Mouse (Mus musculus) midbrain, embryonic 15.5 days (tissue): ENCODE results near the gene Gstz1. TPM values are rescaled to one million over a fixed set of nuclear protein-coding genes. Genes with fewer than 3 reads are reported as not detected.
"Not testable (repeated sequence)": the region's sequence is repeated elsewhere in the genome, so short reads cannot be mapped to it uniquely, and the experiment has no call there.

Experiments
- ATAC-seq: fragments of 200-750 bp; cut with Nextera tagmentation; replicated peaks from 2 replicates; pipeline ENCODE4 v1.8.0; 2017; ENCODE audit warnings: moderate TSS enrichment
- H3K27ac ChIP-seq: fragments of 300-500 bp; sonication (generic); 2 replicates; pipeline ENCODE4 v1.5.1; 2015; ENCODE audit warnings: mild to moderate bottlenecking, inconsistent platforms
- H3K27me3 ChIP-seq: fragments of 300-500 bp; sonication (generic); replicated peaks from 2 replicates; pipeline ENCODE4 v1.6.1; 2015; ENCODE audit warnings: inconsistent platforms
- H3K36me3 ChIP-seq: fragments of 300-500 bp; sonication (generic); replicated peaks from 2 replicates; pipeline ENCODE4 v1.6.1; 2015; ENCODE audit warnings: inconsistent platforms
- H3K4me1 ChIP-seq: fragments of 300-500 bp; sonication (generic); 2 replicates; pipeline ENCODE4 v1.6.1; 2015; ENCODE audit warnings: inconsistent platforms
- H3K4me2 ChIP-seq: fragments of 300-500 bp; sonication (generic); 2 replicates; pipeline ENCODE4 v1.6.1; 2015; ENCODE audit warnings: inconsistent platforms, mild to moderate bottlenecking, moderate library complexity
- H3K4me3 ChIP-seq: fragments of 300-500 bp; sonication (generic); 2 replicates; pipeline ENCODE4 v1.5.1; 2015; ENCODE audit warnings: mild to moderate bottlenecking, inconsistent platforms
- H3K9ac ChIP-seq: fragments of 300-500 bp; sonication (generic); 2 replicates; pipeline ENCODE4 v1.6.1; 2015; ENCODE audit warnings: mild to moderate bottlenecking, inconsistent platforms
- H3K9me3 ChIP-seq: fragments of 300-500 bp; sonication (generic); 2 replicates; pipeline ENCODE4 v1.6.1; 2016; ENCODE audit warnings: inconsistent platforms
- WGBS: fragments of 180-500 bp; shearing (Covaris S2); methylation state at CpG from one replicate; pipeline ENCODE4 v1.1.7; 2015; ENCODE audit warnings: mixed read lengths; 5-methylcytosine and 5-hydroxymethylcytosine counted together
- polyA plus RNA-seq: library from polyadenylated mRNA; unstranded; fragments of >200 nt; fragmentation: Nextera tagmentation; extraction: Ambion mirVana; gene quantifications from 2 replicates; pipeline ENCODE4 v1.2.1, GENCODE M21; 2015

The Gstz1 gene
- polyA plus RNA-seq, 1 experiment from 2014 or later, result 28.9 TPM

DNA sequence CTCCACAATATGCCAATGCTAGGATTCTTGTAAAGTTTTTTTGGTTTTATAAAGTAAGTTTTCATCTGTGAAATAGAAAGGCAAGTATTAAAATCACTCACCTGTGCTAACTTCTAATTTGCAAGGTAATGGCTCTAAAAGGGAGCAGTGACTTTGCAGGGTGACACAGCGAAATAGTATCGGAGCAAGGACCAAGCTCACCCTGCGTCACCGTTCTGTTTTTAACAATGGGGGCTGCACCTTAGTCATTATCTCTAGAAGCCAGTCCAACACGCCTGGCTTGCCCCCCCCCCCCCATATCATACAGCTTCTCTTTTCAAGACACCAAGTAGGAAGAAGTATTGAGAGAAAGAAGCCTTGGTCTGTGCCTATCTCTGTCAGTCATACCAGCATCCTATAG is 13.8 kb downstream of the Gstz1 start:
- no peak for ATAC-seq
- Histone ChIP-seq H3K36me3 (no peaks in the 10 kb centered on the region), H3K9me3 (no peaks in the 10 kb centered on the region), H3K9ac (no peak overlapping the region), H3K4me2 (no peak overlapping the region), H3K27ac (no peak overlapping the region), H3K4me1 (no peaks in the 10 kb centered on the region), H3K27me3 (no peaks in the 10 kb centered on the region), H3K4me3 (no peak overlapping the region)
- WGBS, result 94% methylated on average over 5 of the region's 5 CpGs

DNA sequence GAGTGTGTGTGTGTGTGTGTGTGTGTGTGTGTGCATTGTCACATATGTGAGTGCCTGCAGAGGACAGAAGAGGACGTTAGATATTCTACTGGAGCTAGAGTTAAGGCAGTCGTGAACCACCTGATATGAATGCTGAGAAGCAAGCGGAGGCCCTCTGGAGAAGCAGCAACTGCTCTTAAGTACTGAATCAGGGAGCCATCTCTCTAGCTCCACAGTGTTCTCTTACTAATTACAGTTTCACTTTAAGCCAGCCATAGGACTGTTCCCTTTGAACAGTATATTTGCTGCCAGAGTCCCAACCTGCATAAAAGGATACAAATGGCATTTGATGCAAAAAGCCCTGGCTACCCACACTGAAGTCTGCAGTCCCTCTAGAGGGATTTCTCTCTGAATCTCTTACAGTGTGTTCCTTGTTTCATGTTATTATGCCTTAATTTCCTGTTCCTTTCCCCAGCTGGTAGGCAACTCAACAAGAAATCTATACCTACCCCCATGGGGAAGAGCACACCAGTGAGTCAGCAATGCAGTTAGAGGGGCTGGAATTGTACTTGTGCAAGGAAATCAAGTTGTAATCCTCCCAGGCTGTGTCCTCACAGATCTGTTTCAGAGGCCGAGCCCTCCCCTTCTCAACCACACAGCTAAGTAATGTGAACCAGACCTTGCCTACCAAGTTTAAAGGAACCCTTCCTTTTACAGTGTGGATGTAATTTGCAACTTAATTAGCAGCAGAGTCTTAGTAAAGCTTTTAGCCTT is 28.4 kb downstream of the Gstz1 start:
- 79% methylated on average over 4 of the region's 4 CpGs for WGBS
- H3K4me2 ChIP-seq, result no peak overlapping the region
- no peak overlapping the region for H3K9ac ChIP-seq
- no peak for ATAC-seq
- H3K4me3 ChIP-seq, result no peak overlapping the region
- no peak overlapping the region for H3K27ac ChIP-seq
- H3K27me3 ChIP-seq, result no peaks in the 10 kb centered on the region
- H3K36me3 ChIP-seq, result peaks cover 5% of the 10 kb centered on the region; the same call in 1 of the 2 replicates
- no peaks in the 10 kb centered on the region for H3K9me3 ChIP-seq
- H3K4me1 ChIP-seq, result no peaks in the 10 kb centered on the region

DNA sequence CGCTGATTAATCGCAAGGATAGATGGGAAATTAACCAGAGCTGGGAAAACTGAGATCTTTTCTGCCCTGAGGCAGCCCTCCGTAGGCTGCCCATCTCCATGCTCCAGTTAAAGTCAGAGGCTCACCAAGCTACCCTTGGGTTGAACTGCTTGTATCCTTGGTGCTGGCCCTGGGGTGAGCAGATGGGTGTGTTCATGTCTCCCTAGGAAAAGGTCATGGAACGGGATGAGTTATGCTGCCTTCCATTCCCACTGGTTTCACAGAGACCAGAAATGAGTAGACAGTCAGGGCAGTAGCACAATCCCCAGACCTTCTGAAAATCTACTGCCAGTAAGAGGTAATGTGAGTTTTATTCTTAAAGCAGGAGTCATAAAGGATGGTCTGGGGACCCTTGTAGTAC is 30.7 kb downstream of the Gstz1 start:
- H3K9me3 ChIP-seq, result no peaks in the 10 kb centered on the region
- H3K4me1 ChIP-seq, result no peaks in the 10 kb centered on the region
- 0 out of 2 replicates have a peak, but pooled peaks cover 6% of the 10 kb centered on the region for H3K36me3 ChIP-seq
- 95% methylated on average over 4 of the region's 4 CpGs for WGBS
- H3K4me3 ChIP-seq, result no peak overlapping the region
- H3K9ac ChIP-seq, result no peak overlapping the region
- no peak overlapping the region for H3K27ac ChIP-seq
- no peak overlapping the region for H3K4me2 ChIP-seq
- no peaks in the 10 kb centered on the region for H3K27me3 ChIP-seq
- ATAC-seq, result no peak

DNA sequence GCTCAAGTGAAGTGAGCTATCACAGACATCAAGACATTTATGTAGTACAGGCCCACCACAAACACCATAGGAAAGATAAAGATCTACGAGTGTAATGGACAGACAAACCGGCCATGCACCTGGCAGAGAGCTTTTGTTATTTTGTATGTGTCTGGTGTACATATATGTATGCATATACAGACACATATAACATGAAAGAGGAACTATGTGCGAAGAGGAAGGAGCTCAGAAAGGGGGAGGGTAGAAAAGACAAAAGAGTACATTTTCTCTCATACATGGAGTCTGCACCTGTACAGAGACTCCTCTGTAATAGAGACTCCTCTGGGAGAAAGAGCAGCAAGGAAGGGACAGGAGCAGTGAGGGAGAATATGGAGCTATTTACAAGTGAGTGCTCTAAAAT is 46.0 kb downstream of the Gstz1 start:
- Histone ChIP-seq H3K4me3 (no peak overlapping the region), H3K27ac (no peak overlapping the region), H3K9me3 (no peaks in the 10 kb centered on the region), H3K27me3 (no peaks in the 10 kb centered on the region), H3K36me3 (no peaks in the 10 kb centered on the region), H3K9ac (no peak overlapping the region), H3K4me2 (no peak overlapping the region), H3K4me1 (peaks cover 4% of the 10 kb centered on the region)
- no peak for ATAC-seq
- 94% methylated on average over 3 of the region's 3 CpGs for WGBS

DNA sequence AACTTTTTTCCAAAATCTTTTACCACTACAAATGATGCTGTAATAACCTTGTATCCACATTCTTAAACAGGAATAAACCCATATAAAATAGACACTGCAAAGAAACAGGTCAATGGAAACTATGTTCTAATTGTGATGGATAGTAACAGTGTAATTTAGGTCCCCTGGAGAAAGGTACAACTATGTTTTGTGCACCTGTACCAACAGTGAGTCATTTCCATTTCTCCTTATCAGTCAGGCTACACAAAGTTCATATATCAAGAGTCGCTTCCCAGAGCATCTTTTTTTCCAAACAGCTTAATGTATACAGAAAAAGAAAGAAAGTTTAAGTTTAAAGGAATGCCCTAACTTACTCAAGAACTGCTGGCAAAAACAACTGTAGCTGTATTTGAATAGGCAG is 48.1 kb downstream of the Gstz1 start:
- H3K4me1 ChIP-seq, result peaks cover 16% of the 10 kb centered on the region
- ATAC-seq, result no peak
- H3K36me3 ChIP-seq, result no peaks in the 10 kb centered on the region
- H3K9me3 ChIP-seq, result no peaks in the 10 kb centered on the region
- no peaks in the 10 kb centered on the region for H3K27me3 ChIP-seq
- no peak overlapping the region for H3K9ac ChIP-seq
- no peak overlapping the region for H3K4me2 ChIP-seq
- H3K27ac ChIP-seq, result no peak overlapping the region
- H3K4me3 ChIP-seq, result no peak overlapping the region
- 90% methylated on average over 1 of the region's 1 CpGs for WGBS

DNA sequence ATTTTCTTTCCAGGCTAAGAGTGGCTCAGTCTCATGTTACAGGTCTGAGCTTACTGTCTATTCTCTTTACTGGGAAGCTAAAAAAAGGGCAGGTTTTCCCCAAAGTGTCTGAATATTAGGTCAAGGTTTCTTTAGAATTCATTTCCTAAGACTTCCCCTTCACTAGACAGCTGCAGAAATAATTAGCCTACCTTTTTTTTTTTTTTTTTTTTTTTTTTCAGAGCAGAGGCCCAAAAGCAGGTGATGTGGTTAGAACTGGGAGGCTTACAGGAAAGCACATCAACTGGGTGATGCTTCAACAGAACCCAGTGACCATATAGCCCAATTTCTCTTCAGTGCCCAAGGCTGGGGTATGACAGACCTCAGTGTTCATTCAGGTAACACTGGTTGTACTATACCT is 49.3 kb downstream of the Gstz1 start:
- ATAC-seq, result no peak

DNA sequence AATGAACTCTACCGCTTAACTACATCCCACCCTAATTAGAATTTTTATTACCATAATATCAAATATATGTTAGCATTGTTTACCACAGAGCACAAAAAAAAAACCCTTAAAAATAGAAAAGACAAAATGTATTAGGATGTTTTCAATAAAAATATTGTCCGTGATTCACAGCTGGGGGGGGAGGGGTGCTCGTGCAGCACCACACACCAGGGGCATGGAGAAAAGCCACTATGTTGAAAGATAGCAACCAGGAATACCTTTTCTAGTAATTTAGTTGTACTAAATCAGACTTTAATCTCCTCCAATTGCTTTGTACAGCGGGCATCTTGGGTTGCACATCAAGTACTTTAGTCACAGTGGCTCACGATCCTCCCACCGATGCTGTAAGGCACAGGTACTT is 51.8 kb downstream of the Gstz1 start:
- Histone ChIP-seq H3K4me1 (peaks cover 21% of the 10 kb centered on the region), H3K9ac (peak overlapping the region; percentile 86; the same call in 1 of the 2 replicates), H3K27ac (peak overlapping the region; percentile 95; the same call in 1 of the 2 replicates), H3K9me3 (no peaks in the 10 kb centered on the region), H3K4me3 (peak overlapping the region; percentile 56), H3K27me3 (no peaks in the 10 kb centered on the region), H3K4me2 (peak overlapping the region; percentile 64), H3K36me3 (no peaks in the 10 kb centered on the region)
- no peak for ATAC-seq
- WGBS, result 40% methylated on average over 6 of the region's 6 CpGs

More for the DNA sequence above, 49.3 kb downstream of the Gstz1 start:
- no peaks in the 10 kb centered on the region for H3K36me3 ChIP-seq
- no peaks in the 10 kb centered on the region for H3K27me3 ChIP-seq
- no peak overlapping the region for H3K4me3 ChIP-seq
- H3K4me2 ChIP-seq, result no peak overlapping the region
- H3K27ac ChIP-seq, result no peak overlapping the region
- H3K9ac ChIP-seq, result no peak overlapping the region
- peaks cover 21% of the 10 kb centered on the region for H3K4me1 ChIP-seq
- no peaks in the 10 kb centered on the region for H3K9me3 ChIP-seq

DNA sequence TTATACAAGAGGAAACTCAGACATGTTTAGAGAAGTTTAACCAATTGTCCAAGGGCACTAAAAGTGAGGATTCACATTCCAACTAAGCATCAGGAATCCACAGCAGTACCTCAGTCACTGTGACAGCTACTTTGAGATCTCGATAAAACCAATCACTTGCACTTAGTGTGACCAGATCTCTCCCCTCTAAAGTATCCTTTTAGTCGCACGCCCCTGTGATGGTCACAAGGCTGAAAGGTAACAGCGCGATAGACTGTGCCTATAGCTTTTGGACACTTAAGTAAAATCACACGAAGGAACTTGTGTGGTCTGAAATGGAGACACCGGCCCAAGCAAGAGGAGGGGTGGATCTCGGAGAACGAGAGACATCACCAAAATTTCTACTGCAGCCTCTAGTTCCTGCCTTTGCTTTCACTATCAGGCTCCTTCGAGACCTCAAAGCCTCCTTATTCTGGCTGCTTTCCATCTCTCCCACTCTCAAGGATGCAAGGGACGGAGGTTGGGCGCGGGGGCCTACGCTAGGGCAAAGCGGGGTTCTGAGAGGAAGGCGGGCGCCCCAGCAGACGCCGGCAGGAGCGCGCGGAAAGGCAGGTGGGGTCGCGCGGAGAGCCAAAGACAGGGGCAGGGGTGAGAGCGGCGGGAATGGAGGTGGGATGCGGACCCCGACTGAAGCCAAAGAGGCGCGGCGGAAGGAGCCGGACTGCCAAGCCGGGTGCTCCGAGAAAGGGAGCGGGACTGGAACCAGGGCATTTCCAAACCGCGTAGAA is 52.4 kb downstream of the Gstz1 start, which contains the start of gene Samd15:
Gene Samd15 (plus strand): TSS at position 518 of the 767 bp plus-strand sequence.
- under 1% methylated on average over 38 of the region's 38 CpGs for WGBS
- H3K4me1 ChIP-seq, result peaks cover 21% of the 10 kb centered on the region
- peak within 1 kb of the TSS; percentile 56 for H3K4me3 ChIP-seq
- H3K27ac ChIP-seq, result peak within 1 kb of the TSS; percentile 95
- peak within 1 kb of the TSS; percentile 86 for H3K9ac ChIP-seq
- H3K27me3 ChIP-seq, result no peaks in the 10 kb centered on the region
- H3K4me2 ChIP-seq, result peak within 1 kb of the TSS; percentile 64
- no peaks in the 10 kb centered on the region for H3K36me3 ChIP-seq
- peak; percentile 84 for ATAC-seq
- no peaks in the 10 kb centered on the region for H3K9me3 ChIP-seq

DNA sequence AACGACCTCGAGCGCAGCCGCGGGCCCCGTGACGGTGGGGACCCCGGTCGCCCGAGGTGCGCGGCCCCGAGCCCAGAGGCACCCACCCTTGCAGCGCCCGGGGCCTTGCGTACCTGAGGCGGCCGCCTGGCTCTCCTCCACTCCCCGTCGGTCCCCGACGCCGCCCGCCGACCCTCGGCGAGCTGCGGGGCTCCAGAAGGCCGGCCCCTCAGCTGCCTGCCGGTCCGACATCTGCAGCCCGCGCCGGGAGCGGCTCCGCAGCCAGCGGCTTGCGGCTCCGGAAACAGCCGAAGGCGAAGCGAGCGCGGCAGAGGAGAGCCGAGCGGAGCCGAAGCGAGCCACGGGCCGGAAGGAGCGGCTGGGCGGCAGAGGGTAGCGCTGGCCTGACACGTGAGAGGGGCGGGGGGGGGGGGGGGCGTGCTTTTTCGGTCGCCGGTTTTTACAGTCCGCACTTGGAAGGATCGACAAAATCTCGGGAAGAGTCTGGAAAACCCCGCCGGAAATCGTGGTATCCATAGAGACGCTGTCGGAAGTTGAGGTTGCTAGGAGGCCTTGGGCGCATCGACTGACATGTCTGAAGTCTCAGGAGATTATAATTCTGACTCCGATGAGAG is 53.1 kb downstream of the Gstz1 start, which contains the start of gene Tmed8:
Gene Tmed8 (minus strand): TSS at position 482 of the 614 bp plus-strand sequence.
- H3K36me3 ChIP-seq, result no peaks in the 10 kb centered on the region

DNA sequence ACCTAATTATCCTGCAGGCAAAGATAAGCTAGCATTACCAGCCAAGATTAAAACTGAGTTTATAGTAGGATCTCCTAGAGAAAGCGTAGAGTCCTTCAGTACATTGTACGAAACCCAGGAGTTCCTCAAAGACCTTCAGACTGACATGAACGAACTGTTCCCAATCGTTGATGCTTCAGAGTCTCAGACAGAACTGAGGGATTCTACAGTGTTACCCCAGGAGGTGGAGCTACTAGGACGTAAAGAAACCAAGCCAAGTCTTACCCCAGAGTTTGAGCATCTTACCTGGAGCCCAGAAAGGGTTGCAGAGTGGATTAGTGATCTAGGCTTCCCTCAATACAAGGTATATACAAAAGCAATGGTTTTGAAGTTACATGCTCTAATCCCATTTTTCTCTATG is 54.7 kb downstream of the Gstz1 start:
- Histone ChIP-seq H3K36me3 (no peaks in the 10 kb centered on the region), H3K4me3 (no peak overlapping the region), H3K9ac (no peak overlapping the region), H3K4me2 (no peak overlapping the region), H3K4me1 (peaks cover 21% of the 10 kb centered on the region), H3K27me3 (no peaks in the 10 kb centered on the region), H3K27ac (no peak overlapping the region), H3K9me3 (no peaks in the 10 kb centered on the region)
- 67% methylated on average over 5 of the region's 5 CpGs for WGBS
- ATAC-seq, result no peak

More for the DNA sequence above, 53.1 kb downstream of the Gstz1 start, which contains the start of gene Tmed8:
- ATAC-seq, result peak; percentile 96
- WGBS, result under 1% methylated on average over 66 of the region's 70 CpGs
- H3K4me2 ChIP-seq, result peak within 1 kb of the TSS; percentile 64
- H3K27me3 ChIP-seq, result no peaks in the 10 kb centered on the region
- H3K4me1 ChIP-seq, result peaks cover 21% of the 10 kb centered on the region
- H3K4me3 ChIP-seq, result peak within 1 kb of the TSS; percentile 56
- no peaks in the 10 kb centered on the region for H3K9me3 ChIP-seq
- peak within 1 kb of the TSS; percentile 86 for H3K9ac ChIP-seq
- peak within 1 kb of the TSS; percentile 95 for H3K27ac ChIP-seq

DNA sequence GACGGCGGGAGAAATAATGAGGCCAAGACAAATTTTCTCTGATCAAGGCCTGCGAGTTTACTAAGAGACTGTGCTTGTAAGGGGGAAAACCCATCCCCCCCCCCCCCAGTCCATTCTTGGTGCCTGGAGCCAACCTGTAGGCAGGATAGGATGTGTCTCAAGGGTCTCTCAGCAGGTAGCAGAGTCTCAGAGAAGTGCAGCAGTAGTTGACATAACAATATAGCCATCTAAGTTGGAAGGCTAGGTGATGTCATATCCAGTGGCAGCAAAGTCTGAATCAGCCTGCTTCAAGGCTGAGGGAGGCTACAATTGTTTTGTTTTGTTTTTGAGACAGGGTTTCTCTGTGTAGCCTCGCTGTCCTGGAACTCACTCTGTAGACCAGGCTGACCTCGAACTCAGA is 58.8 kb downstream of the Gstz1 start:
- not testable (repeated sequence) for H3K4me2 ChIP-seq, H3K9ac ChIP-seq, H3K27me3 ChIP-seq, H3K4me3 ChIP-seq, H3K27ac ChIP-seq, ATAC-seq, H3K36me3 ChIP-seq, H3K9me3 ChIP-seq, H3K4me1 ChIP-seq
- 92% methylated on average over 5 of the region's 5 CpGs for WGBS

DNA sequence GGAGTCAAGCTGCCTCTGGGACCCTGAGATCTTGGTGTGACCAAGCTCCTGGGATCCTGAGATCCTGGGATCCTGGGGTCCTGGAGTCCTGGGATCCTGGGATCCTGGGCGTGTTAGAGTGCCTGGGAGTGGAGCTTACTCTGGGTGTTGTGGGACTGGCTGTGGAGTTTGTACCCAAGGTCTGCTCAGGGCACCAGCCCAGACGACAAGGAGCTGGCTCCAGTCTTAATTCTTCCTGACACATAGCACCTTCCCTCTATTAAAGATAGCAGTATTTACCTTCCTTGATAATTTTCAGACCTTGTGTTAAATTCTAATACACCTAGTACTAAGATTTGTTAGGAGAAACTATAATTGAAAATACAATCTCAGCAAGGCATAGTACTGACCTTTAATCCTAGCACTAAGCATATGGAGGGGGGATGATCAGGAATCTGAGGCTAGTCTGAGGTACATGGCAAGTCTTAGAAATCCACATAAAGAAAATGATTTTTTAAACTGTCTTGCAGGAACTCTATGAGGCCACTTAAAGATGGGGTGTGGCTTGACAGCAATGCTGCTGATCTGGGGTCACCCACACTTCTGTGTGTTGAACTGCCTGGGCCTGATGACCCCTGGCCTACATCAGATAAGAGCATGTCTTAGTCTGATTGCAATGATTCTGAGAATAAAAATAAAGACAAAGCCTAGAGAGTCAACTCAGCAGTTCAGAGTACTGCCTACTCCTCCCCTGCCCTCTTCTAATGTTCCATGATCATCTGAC is 66.1 kb downstream of the Gstz1 start:
- Histone ChIP-seq H3K4me1 (no peaks in the 10 kb centered on the region), H3K9ac (no peak overlapping the region), H3K27ac (no peak overlapping the region), H3K27me3 (no peaks in the 10 kb centered on the region), H3K9me3 (no peaks in the 10 kb centered on the region), H3K4me3 (no peak overlapping the region), H3K36me3 (no peaks in the 10 kb centered on the region), H3K4me2 (no peak overlapping the region)
- 71% methylated on average over 2 of the region's 2 CpGs for WGBS
- ATAC-seq, result no peak
